Mouse (Mus musculus) heart, adult 2 months (tissue): ENCODE results near the gene Apba1. TPM values are rescaled to one million over a fixed set of nuclear protein-coding genes. Genes with fewer than 3 reads are reported as not detected.

Experiments used
- DNase-seq, 2 experiments: peaks; one replicate each; pipeline ENCODE4 v3.0.0; 2021
- H3K27ac ChIP-seq: fragments of 200-600 bp; 2 replicates; pipeline ENCODE4 v1.8.1; 2022
- H3K27me3 ChIP-seq: fragments of 200-500 bp; 2 replicates; pipeline ENCODE4 v1.6.1; 2012; ENCODE audit warnings: mild to moderate bottlenecking, low read length, inconsistent platforms, mixed read lengths; ENCODE audit not compliant: control insufficient read depth, insufficient read depth
- H3K36me3 ChIP-seq: fragments of 200-500 bp; 2 replicates; pipeline ENCODE4 v1.6.1; 2012; ENCODE audit warnings: low read length, inconsistent platforms; ENCODE audit not compliant: control insufficient read depth, insufficient read depth
- H3K4me1 ChIP-seq: fragments of 200-500 bp; 2 replicates; pipeline ENCODE4 v1.6.1; 2011; ENCODE audit warnings: low read length; ENCODE audit not compliant: control insufficient read depth, insufficient read depth
- H3K4me3 ChIP-seq: fragments of 200-600 bp; 2 replicates; pipeline ENCODE4 v1.8.1; 2022
- H3K79me2 ChIP-seq: fragments of 200-500 bp; replicated peaks from 2 replicates; pipeline ENCODE4 v1.6.1; 2012; ENCODE audit warnings: mild to moderate bottlenecking, inconsistent platforms, low read length, moderate library complexity, mixed read lengths; ENCODE audit not compliant: control insufficient read depth, insufficient read depth
- H3K9ac ChIP-seq: fragments of 200-500 bp; 2 replicates; pipeline ENCODE4 v1.6.1; 2012; ENCODE audit warnings: low read depth, mild to moderate bottlenecking, control low read depth, inconsistent platforms, low read length, mixed read lengths
- CTCF ChIP-seq: fragments of 200-600 bp; IDR thresholded peaks from 2 replicates; pipeline ENCODE4 v1.8.1; 2022; ENCODE audit warnings: antibody characterized with exemption, mild to moderate bottlenecking, moderate library complexity
- EP300 ChIP-seq: fragments of 200-500 bp; IDR thresholded peaks from 2 replicates; pipeline ENCODE4 v1.6.1; 2011; ENCODE audit warnings: low read depth, low read length, control low read depth; ENCODE audit not compliant: insufficient read depth
- POLR2A ChIP-seq: fragments of 200-500 bp; IDR thresholded peaks from 2 replicates; pipeline ENCODE4 v1.6.1; 2011; ENCODE audit warnings: mild to moderate bottlenecking, low read depth, low read length, control low read depth; ENCODE audit not compliant: insufficient read depth
- WGBS: fragments of 180-500 bp; shearing (Covaris S2); methylation state at CpG from one replicate; pipeline ENCODE4 v1.1.7; 2018; 5-methylcytosine and 5-hydroxymethylcytosine counted together
- intact Hi-C: fragments of 180-260 bp; cut with DNase I; formaldehyde crosslinking; loops from one replicate; pipeline ENCODE4 v1.15.1; 2025
- polyA plus RNA-seq: library from polyadenylated mRNA; depleted of rRNA; stranded (reverse); fragments of >200 nt; gene quantifications from 2 replicates; pipeline ENCODE4 v1.2.3, GENCODE M21; 2012
- total RNA-seq, 2 experiments: library from RNA; stranded (reverse); gene quantifications; 2 replicates each; pipeline ENCODE4 v1.2.3; 2021

Apba1 gene
- total and polyA plus RNA-seq, 3 experiments, result 2.7 to 3.9 (median 3.0) TPM

DNA sequence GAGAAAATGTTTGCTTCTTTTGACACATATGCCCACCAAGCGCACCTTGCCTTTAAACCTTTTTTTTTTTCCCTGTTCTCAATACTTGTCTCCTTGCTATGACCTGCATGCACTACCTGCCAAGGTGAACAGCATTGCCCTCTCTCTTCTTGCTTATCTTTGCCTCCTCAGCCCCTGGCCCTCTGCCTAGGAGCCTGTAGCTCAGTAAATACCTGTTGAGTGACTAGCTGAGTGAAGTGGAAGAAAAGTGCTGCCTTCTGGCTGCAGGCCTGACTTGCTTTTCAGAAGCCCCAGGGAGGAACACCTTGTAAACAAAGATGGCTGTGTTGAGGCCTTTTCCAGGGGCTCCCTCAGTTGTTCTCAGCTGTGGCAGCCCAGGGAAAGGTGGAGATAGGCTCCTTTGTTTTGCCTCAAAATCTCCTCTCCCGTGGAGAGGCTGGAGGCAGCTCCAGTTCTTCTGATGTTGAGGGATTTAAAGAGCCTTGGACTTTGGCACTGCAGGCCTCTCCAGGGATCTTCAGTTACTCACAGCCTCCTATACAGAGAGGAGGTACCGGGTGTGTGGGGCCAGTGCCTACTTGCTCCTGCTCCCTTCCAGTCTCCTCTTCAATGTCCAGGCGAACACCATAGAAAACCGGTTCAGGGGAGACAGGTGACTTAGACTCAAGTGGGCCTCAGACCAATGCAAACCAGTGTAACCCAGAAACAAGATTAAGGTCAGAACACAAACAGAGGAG, 209.6 kb downstream of the Apba1 start:
- no peaks in the 10 kb centered on the region for H3K79me2 ChIP-seq
- peak in 1 of 2 experiments; percentile 62 for DNase-seq
- 69% methylated on average over 5 of the region's 5 CpGs for WGBS
- peaks cover 9% of the 10 kb centered on the region for H3K4me1 ChIP-seq
- H3K4me3 ChIP-seq, result no peak overlapping the region
- no peaks in the 10 kb centered on the region for H3K27me3 ChIP-seq
- peak overlapping the region; percentile 28; the same call in 1 of the 2 replicates for H3K27ac ChIP-seq
- H3K36me3 ChIP-seq, result peaks cover 12% of the 10 kb centered on the region; the same call in 1 of the 2 replicates
- H3K9ac ChIP-seq, result no peak overlapping the region
- intact Hi-C loops, result loop anchor here (10.0 kb wide), 1 partner anchor 393 kb away; no protein-coding TSS in a partner anchor
- TF ChIP-seq CTCF (no peak), EP300 (no peak), POLR2A (no peak)

- H3K4me3 ChIP-seq, result no peak overlapping the region
- intact Hi-C loops, result loop anchor here (10.0 kb wide), 1 partner anchor 394 kb away; no protein-coding TSS in a partner anchor
- no peak overlapping the region for H3K9ac ChIP-seq
- TF ChIP-seq POLR2A, result no peak
- TF ChIP-seq CTCF, result no peak
- TF ChIP-seq EP300, result no peak
- 84% methylated on average over 2 of the region's 2 CpGs for WGBS
- peaks cover 9% of the 10 kb centered on the region for H3K4me1 ChIP-seq
- DNase-seq, result no peak
- no peaks in the 10 kb centered on the region for H3K79me2 ChIP-seq
- no peak overlapping the region for H3K27ac ChIP-seq
- H3K36me3 ChIP-seq, result peaks cover 16% of the 10 kb centered on the region
- no peaks in the 10 kb centered on the region for H3K27me3 ChIP-seq
Observed at GRCm38 (mm10) chr19:23968862-23969225, 210.2 kb downstream of the Apba1 start.

DNA sequence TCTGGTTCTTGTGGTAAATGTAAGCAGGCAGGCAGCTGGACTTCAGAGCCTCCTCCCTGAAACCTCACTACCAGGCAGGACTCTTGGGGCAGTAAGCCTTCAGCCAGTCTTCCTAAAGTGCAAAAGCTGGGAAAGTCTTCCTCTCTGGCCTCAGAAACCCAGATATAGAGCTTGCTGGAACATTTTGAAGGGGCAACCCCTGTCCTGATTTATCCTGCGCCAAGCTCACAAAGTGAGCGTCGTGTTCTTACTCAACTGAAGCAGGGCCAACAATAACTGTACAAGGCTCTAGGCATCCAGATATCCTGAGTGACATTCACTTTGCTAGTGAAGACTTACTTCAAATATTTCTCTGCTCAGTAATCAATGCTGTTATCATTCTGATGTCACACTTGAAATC, 211.7 kb downstream of the Apba1 start:
- Histone ChIP-seq H3K9ac (no peak overlapping the region), H3K4me1 (peaks cover 9% of the 10 kb centered on the region), H3K27me3 (no peaks in the 10 kb centered on the region), H3K79me2 (no peaks in the 10 kb centered on the region), H3K36me3 (peaks cover 16% of the 10 kb centered on the region), H3K4me3 (no peak overlapping the region), H3K27ac (peak overlapping the region; percentile 26; the same call in 1 of the 2 replicates)
- WGBS, result 64% methylated on average over 3 of the region's 3 CpGs
- TF ChIP-seq EP300 (0 out of 2 replicates have a peak, but pooled peaks have one; percentile 17), CTCF (no peak)
- DNase-seq, result no peak
- intact Hi-C loops, result loop anchor here (5.0 kb wide), 2 partner anchors 62 to 87 kb away; partner anchors contain the start of gene Fam189a2

DNA sequence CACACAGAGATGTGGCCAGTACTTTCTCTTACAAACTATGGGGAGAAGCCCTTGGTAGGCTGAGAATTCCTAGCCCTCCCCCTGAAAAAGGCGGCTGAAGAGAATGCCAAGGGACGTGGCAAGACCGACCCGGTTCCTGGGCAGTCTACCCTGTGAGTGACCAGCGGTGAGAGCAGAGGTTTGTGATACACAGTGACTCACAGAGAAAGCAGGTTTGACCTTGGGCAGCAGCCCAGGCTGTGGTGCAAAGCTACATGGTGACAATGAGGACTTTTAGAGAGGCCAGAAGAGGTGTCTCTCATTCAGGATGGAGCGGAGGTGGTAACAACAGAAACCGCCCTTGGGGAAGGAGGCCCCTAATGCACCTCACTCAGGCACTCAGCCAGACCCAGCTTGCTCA, 212.7 kb downstream of the Apba1 start:
- peaks cover 9% of the 10 kb centered on the region for H3K4me1 ChIP-seq
- H3K9ac ChIP-seq, result no peak overlapping the region; the same call in 1 of the 2 replicates
- no peak for TF ChIP-seq EP300
- no peak for TF ChIP-seq POLR2A
- no peak for TF ChIP-seq CTCF
- intact Hi-C loops, result loop anchor here (5.0 kb wide), 2 partner anchors 61 to 86 kb away; partner anchors contain the start of gene Fam189a2
- peak in 1 of 2 experiments; percentile 49 for DNase-seq
- no peaks in the 10 kb centered on the region for H3K79me2 ChIP-seq
- WGBS, result 61% methylated on average over 7 of the region's 7 CpGs
- H3K27ac ChIP-seq, result peak overlapping the region; percentile 87
- H3K27me3 ChIP-seq, result no peaks in the 10 kb centered on the region
- no peak overlapping the region for H3K4me3 ChIP-seq
- peaks cover 16% of the 10 kb centered on the region for H3K36me3 ChIP-seq

GRCm38 (mm10) chr19:23972881-23973649, 214.4 kb downstream of the Apba1 start:
- Histone ChIP-seq H3K36me3 (peaks cover 13% of the 10 kb centered on the region), H3K9ac (peak overlapping the region; percentile 18), H3K4me1 (peaks cover 5% of the 10 kb centered on the region), H3K79me2 (no peaks in the 10 kb centered on the region), H3K4me3 (no peak overlapping the region), H3K27me3 (no peaks in the 10 kb centered on the region), H3K27ac (peak overlapping the region; percentile 87)
- intact Hi-C loops, result loop anchor here (5.0 kb wide), 2 partner anchors 59 to 84 kb away; partner anchors contain the start of gene Fam189a2
- no peak for TF ChIP-seq CTCF
- peak; percentile 29; the same call in 1 of the 2 replicates for TF ChIP-seq POLR2A
- TF ChIP-seq EP300, result peak; percentile 69; the same call in 1 of the 2 replicates
- peak in 1 of 2 experiments; percentile 80 for DNase-seq
- WGBS, result 41% methylated on average over 16 of the region's 16 CpGs
